Mouse (Mus musculus) layer of hippocampus, postnatal 14 days (tissue): ENCODE data around the gene Cfap43. TPM values are rescaled to one million over a fixed set of nuclear protein-coding genes. Genes with fewer than 3 reads are reported as not detected.

ENCODE experiments used
- DNase-seq, 2 experiments: peaks; one replicate each; pipeline ENCODE4 v3.0.0; 2021 to 2022; ENCODE audit warnings: low spot score in 2 of 2, mixed read lengths in 1 of 2
- microRNA-seq, 2 experiments: library from miRNA; unstranded; fragments of <30 nt; microRNA quantifications; one replicate each; pipeline ENCODE4 v1.2.0; 2021
- total RNA-seq, 2 experiments: library from RNA; stranded (reverse); gene quantifications; 2 replicates each; pipeline ENCODE4 v1.2.3; 2021

The Cfap43 gene
- total RNA-seq, 2 experiments from 2014 or later: 1.5 to 4.8 TPM

- no peak for DNase-seq
Measured at GRCm38 (mm10) chr19:47719147-47719546, 199.9 kb downstream of the Cfap43 start.

- DNase-seq: no peak
Measured at GRCm38 (mm10) chr19:47716144-47716543, 202.9 kb downstream of the Cfap43 start.

DNA sequence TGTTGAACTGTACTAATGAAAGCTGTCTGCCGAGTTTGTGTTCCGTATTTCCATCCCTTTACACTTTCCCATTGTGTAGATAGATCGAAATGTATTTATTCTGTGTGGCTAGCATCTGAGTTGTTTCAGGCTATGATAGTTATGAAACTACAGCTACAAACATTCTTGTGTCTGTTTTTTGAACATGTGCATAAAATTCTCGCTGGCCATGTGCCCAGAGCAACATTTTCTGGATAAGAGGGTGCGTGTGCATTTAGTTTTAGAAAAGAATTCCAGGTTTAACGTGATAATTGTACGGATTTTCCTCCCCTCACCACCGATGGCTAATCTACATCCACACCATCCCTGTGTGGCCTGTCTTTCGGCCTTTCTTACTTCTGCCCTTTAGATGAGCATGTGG, 205.6 kb downstream of the Cfap43 start:
- DNase-seq: no peak

DNA sequence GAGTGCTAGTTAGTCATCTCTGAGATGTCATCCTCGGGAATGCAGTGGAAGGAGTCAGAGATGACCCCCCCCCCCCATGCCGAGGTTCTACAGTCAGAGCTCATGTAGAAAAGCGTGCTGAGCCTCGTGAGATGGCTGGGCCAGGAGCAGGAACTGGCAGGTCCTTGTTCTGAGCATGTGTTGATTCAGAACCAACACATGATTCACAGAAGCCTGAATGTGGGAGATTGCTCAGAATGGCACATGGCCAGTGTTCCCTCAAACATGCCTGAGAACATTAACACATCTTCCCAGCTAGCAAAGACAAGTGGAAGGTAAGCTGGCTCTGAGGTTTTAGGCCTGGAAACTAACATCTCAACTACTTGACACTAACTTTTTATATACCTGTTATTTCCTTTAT, 208.7 kb downstream of the Cfap43 start:
- DNase-seq: peak in 1 of 2 experiments; percentile 43

- DNase-seq: no peak
Measured at GRCm38 (mm10) chr19:47705772-47706309, 213.2 kb downstream of the Cfap43 start.

- DNase-seq: no peak
Measured at GRCm38 (mm10) chr19:47705080-47705771, 213.9 kb downstream of the Cfap43 start.

GRCm38 (mm10) chr19:47700509-47700908, 218.6 kb downstream of the Cfap43 start:
- DNase-seq: no peak

- DNase-seq: no peak
Measured at GRCm38 (mm10) chr19:47699743-47700142, 219.3 kb downstream of the Cfap43 start.

- DNase-seq: no peak
Measured at GRCm38 (mm10) chr19:47698266-47698665, 220.8 kb downstream of the Cfap43 start.

GRCm38 (mm10) chr19:47697067-47697466, 222.0 kb downstream of the Cfap43 start:
- no peak for DNase-seq

GRCm38 (mm10) chr19:47696411-47696810, 222.7 kb downstream of the Cfap43 start:
- DNase-seq: no peak

DNA sequence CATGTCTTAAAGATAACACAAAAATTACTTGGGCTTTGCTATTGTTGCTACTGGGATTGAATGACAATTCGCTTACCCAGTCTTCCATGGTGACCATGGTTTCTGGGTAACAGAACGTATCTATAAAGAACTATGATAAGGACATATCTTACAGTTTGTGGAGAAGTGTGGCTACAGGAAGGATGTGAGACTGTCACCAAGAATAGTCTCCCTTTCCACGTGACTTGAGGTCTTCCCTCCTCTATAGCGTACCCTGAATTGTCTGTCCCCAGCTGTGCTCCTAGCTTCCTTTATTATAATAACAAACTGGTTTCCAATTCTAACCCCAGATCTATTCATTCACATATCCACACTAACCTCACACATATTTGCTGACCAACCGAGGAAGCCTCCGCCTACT, 223.4 kb downstream of the Cfap43 start:
- DNase-seq: no peak

DNA sequence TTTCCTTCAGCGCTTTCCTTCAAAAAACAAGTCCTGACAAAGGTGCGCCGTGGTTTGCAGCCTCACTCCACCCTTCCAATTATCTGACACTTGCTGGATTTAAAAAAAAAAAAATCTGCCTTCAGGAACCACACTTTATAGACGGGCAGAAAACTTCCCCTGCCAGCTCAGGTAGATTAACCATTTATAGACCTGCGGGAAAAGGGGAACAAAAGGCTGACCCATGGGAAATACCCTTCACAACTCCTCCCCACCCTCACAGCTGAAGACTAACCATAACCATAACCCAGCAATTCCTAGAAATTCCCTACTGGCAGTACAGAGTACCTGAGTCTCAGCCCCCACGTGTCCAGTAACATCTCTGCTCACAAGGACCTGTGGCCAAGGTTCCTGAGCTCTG, 227.1 kb downstream of the Cfap43 start, which contains the start of gene Col17a1:
TSS of gene Col17a1 (minus strand) at position 101 of the 400 bp plus-strand sequence.
- no peak for DNase-seq

DNA sequence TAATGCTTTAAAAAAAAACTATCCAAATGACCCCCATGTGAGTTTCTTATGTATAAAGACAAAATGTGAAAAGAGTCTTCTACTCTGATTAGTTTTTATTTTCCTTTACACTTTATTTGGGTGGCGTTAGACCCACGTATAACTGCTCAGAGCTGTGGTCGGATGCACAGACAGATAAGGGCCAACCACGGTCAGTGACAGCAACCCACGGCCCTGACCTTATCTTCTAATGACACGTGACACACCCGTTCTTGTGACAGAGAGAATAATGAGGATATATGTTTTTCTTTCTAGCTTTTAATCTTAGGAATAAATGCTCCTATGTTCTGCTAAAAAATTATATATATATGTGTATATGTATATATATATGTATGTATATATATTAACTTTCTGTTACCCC, 229.5 kb downstream of the Cfap43 start:
- DNase-seq: no peak

Small RNA genes within 50 kb of the gene (microRNA-seq; reads per million reads assigned to microRNA genes)
- gene Gm22240 (0 to 0.45 reads per million in 2 experiments), gene Mir8090 (0 reads per million in 2 experiments)

Other genes with a start within 250 kb of the Cfap43 start
- gene Col17a1, start 227.2 kb downstream of the Cfap43 start, total RNA-seq: under 1 TPM; 0.16 to 0.19 TPM
- 100 to 1,000 TPM in 1 of 2 experiments, 10 to 100 TPM in 1; 98.3 to 110 TPM for gene Sfr1, start 187.6 kb downstream of the Cfap43 start, total RNA-seq
- 10 to 100 TPM; 74.0 to 77.7 TPM for gene Gsto1, start 64.3 kb downstream of the Cfap43 start, total RNA-seq
- gene Gsto2, start 53.8 kb downstream of the Cfap43 start, total RNA-seq: 1 to 10 TPM; 1.8 to 3.0 TPM
- gene Itprip, start within 50 bp of the Cfap43 start, total RNA-seq: 1 to 10 TPM; 1.7 to 1.9 TPM
- gene Cfap58, start 18.4 kb upstream of the Cfap43 start, total RNA-seq: under 1 TPM; 0.29 to 0.55 TPM